Mouse (Mus musculus) telencephalon, adult 2 months (tissue): ENCODE measurements around the gene Lcn10.
"Not testable (repeated sequence)": the region's sequence is repeated elsewhere in the genome, so short reads cannot be mapped to it uniquely, and the experiment has no call there.

Source experiments
- DNase-seq: peaks from one replicate; pipeline ENCODE4 v3.0.0-alpha.2; 2011; ENCODE audit warnings: low read depth, low spot score

The Lcn10 gene

DNA sequence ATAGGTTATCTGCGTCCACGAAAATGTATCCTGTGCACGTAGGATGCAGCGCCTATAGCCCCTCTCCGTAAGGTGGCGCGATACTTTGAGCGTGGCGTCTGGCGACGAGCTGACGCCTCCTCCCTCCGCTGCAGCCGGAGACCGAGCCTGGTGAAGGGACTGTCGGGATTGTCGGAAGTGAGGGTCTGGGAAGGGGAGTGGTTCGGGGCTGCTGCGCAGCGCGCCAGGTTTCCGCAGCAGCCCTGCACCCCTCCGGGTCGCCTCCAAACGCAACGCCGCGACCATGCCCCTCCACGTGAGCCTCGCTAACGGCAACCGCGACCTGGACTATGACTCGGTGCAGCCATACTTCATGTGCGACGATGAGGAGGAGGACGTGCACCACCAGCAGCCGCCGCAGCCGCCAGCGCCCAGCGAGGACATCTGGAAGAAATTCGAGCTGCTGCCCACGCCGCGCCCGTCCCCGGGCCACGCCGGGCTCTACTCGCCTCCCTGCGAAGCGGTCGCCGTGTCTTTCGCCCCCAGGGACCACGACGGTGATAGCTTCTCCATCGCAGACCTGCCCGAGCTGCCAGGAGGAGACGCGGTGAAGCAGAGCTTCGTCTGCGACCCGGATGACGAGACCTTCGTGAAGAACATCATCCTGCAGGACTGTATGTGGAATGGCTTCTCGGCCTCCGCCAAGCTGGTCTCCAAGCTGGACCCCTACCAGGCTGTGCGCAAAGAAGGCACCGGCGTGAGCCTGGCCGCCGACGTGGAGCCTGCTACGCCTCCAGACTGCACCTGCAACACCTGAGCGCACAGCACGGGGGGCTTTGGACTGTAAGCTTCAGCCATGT is 24.3 kb downstream of the Lcn10 start, which contains the start of gene Bmyc:
Bmyc (plus strand) TSS at position 97 of the 839 bp plus-strand sequence.
- DNase-seq, result peak; percentile 94

GRCm38 (mm10) chr2:25708121-25708520 is 25.6 kb downstream of the Lcn10 start:
- DNase-seq, result peak; percentile 46

- DNase-seq, result not testable (repeated sequence)
Observed at GRCm38 (mm10) chr2:25709056-25709455, 26.5 kb downstream of the Lcn10 start.

DNA sequence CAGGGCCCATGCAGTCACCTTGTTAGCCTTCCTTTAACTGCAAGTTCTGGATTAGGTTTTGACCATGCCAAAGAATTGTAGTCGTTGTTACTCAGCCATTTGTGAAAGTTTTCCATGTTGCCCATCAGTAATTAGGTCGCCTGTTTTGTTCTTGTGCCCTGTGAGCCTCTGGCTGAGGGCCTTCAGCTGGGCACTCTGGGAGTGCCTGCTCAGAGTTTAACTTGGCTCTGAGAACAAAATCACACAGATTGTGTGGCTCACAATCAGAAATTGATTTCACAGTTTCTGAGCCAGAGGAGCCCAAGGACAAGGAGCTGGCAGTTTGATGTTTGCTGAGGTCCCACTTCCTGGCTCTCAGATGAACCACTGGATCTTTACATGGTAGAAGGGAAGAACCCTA is 27.3 kb downstream of the Lcn10 start:
- DNase-seq, result not testable (repeated sequence)

GRCm38 (mm10) chr2:25711641-25712040 is 29.1 kb downstream of the Lcn10 start:
- not testable (repeated sequence) for DNase-seq

GRCm38 (mm10) chr2:25717222-25717621 is 34.7 kb downstream of the Lcn10 start:
- DNase-seq, result no peak

DNA sequence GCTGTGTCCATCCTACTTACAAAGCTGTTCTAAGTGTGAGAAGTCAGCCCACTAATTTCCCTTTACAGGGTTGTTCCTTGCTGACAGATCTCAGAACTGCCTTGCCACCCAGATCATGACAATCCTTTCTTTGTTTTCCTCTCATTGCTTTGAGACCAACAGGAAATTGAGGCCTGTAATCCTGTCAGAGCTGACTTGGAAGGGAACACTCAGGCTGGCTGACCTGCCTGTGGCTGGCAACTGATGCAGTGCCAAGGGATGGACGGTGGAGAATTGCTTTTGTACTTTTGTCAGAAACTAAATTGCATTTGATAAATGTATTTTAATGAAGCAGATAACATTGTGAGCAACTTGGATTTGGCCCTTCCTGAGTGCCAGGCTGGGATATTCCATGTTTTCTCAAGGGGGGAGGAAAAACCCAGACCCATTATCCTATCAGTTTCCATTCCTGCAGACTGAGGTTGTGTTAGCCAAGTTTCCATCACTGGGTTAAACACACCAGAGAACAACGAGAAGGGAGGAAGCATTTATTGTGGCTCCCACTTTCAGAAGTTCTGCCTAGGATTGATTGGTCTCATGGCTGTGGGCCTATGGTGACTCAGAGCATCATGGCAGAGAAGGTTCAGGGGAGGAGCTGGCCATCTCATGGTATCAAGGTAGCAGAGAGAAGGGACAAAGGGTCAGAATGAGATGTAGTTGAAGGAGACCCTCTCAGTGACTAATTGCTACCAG is 50.8 kb downstream of the Lcn10 start:
- no peak for DNase-seq
